In the genomic region with DNA sequence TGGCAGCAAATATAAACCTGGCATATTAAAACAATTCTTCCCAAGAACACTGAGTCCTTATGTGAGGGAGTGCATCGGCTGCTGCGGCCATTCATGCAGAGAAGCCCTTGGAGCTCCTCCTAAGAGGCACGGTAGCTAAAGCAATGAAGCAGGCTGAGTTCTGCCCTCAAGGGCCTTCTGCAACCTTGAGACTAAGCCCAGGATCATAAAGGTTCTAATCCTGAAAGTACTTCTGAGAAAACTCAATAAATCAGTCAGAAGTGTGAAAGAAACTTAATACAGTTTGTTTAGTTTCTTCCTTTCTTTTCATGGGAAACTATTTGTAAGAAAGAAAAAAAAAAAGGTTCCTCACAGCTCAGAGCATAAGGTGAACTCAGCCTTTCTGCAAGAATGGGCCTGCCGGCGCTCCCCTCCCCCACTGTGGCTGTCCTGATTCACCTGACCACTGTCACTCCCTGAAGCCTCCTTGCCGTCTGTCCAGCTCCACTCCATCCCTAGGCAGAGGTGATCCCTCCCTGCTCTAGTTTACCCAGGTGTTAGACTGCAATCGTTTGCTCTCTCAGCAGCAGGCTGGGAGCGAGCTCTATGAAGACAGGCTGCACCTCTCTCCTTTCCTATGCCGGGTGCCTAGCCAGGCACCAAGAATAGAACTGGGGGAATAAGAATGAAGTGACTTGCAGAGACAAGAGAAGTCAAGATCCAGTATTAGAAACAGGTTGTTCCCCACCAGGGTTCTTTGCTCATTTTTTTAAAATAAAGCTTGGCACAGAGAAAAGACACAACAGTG, we compare ENCODE assay signal across 17 mouse cellular contexts. TPM values are rescaled to one million over a fixed set of nuclear protein-coding genes. Genes with fewer than 3 reads are reported as not detected.
DNase-seq lines count a peak whose midpoint lies in the region; ATAC-seq and TF ChIP-seq lines count a peak whose summit lies in the region.
"Had no signal": no experiment of that assay in that cellular context is flagged by ENCODE, and none has a peak within 500 bp of the region (broad histone marks: within the 10 kb centered on the region; RNA-seq: fewer than 3 reads in every experiment).

No protein-coding gene starts in this region.

- WGBS in cerebellum, adult 2 months = 37% methylated on average over 9 of the region's 9 CpGs
- 75% methylated on average over 9 of the region's 9 CpGs for WGBS in hindbrain, embryonic 16.5 days
- 68% methylated on average over 9 of the region's 9 CpGs for WGBS in hindbrain, embryonic 14.5 days
- 64% methylated on average over 9 of the region's 9 CpGs for WGBS in lung, postnatal 0 days

- no peak for TF ChIP-seq EP300 in lung, postnatal 0 days (IDR thresholded peaks at IDR 0.05)

- DNase-seq in cerebellum, adult 2 months = peak in 1 of 2 experiments; percentile 34
- DNase-seq in cerebellum, adult 11 months = no peak
- no peak for DNase-seq in hindbrain, embryonic 14.5 days (ENCODE audit: low spot score)
- DNase-seq in lung, postnatal 0 days (ENCODE audit: low spot score) = no peak
- DNase-seq in lung, adult 18-20 months = no peak
- no peak for DNase-seq in MN1 (ENCODE audit: low spot score)
- DNase-seq in thymus, postnatal 0 days (ENCODE audit: low spot score) = no peak
- DNase-seq: adrenal gland, postnatal 25 days; left cerebral cortex, postnatal 4 days; spleen, adult 18-20 months had no signal

- H3K27ac ChIP-seq in cerebellum, adult 2 months (ENCODE audit: insufficient read depth, low read length) = peak overlapping the region; percentile 87
- no peak overlapping the region for H3K27ac ChIP-seq in hindbrain, embryonic 16.5 days (ENCODE audit: low read depth, low read length)
- H3K27ac ChIP-seq in hindbrain, embryonic 14.5 days = no peak overlapping the region
- peak overlapping the region; percentile 32; the same call in 1 of the 2 replicates for H3K27ac ChIP-seq in lung, postnatal 0 days (ENCODE audit: low read length)
- H3K27ac ChIP-seq: hindbrain, postnatal 0 days; liver, embryonic 14.5 days; midbrain, embryonic 12.5 days had no signal

- no peak for TF ChIP-seq POLR2A in cerebellum, adult 2 months (IDR thresholded peaks at IDR 0.05; ENCODE audit: borderline replicate concordance, insufficient read depth, low read length)

- no peak overlapping the region for H3K4me2 ChIP-seq in hindbrain, embryonic 16.5 days (ENCODE audit: low read length)
- H3K4me2 ChIP-seq in hindbrain, embryonic 14.5 days (replicated peaks) = no peak overlapping the region
- no peak overlapping the region for H3K4me2 ChIP-seq in lung, postnatal 0 days (replicated peaks; ENCODE audit: low read depth, low read length)
- H3K4me2 ChIP-seq: midbrain, embryonic 12.5 days had no signal

- no peaks in the 10 kb centered on the region for H3K27me3 ChIP-seq in cerebellum, adult 2 months (ENCODE audit: control insufficient read depth, insufficient read depth, low read length)
- H3K27me3 ChIP-seq in hindbrain, embryonic 16.5 days (replicated peaks; ENCODE audit: control insufficient read depth, insufficient read depth, low read length) = no peaks in the 10 kb centered on the region
- H3K27me3 ChIP-seq in hindbrain, embryonic 14.5 days (ENCODE audit: control insufficient read depth, insufficient read depth, low read length) = no peaks in the 10 kb centered on the region
- no peaks in the 10 kb centered on the region for H3K27me3 ChIP-seq in lung, postnatal 0 days (replicated peaks; ENCODE audit: insufficient read depth, low read length)
- H3K27me3 ChIP-seq: midbrain, embryonic 12.5 days had no signal

- no peak overlapping the region for H3K4me3 ChIP-seq in cerebellum, adult 2 months (replicated peaks; ENCODE audit: insufficient read depth, low read depth, low read length)
- no peak overlapping the region for H3K4me3 ChIP-seq in hindbrain, embryonic 16.5 days (ENCODE audit: low read length)
- no peak overlapping the region for H3K4me3 ChIP-seq in hindbrain, embryonic 14.5 days (replicated peaks; ENCODE audit: low read length)
- H3K4me3 ChIP-seq in lung, postnatal 0 days (ENCODE audit: low read depth, low read length) = no peak overlapping the region
- H3K4me3 ChIP-seq: erythroblast, embryonic 14.5 days; midbrain, embryonic 12.5 days; myocyte had no signal

- H3K9me3 ChIP-seq in hindbrain, embryonic 16.5 days (ENCODE audit: control insufficient read depth, low read length) = no peaks in the 10 kb centered on the region
- H3K9me3 ChIP-seq in hindbrain, embryonic 14.5 days (ENCODE audit: control insufficient read depth, low read length) = no peaks in the 10 kb centered on the region
- H3K9me3 ChIP-seq in lung, postnatal 0 days (ENCODE audit: low read length) = no peaks in the 10 kb centered on the region
- H3K9me3 ChIP-seq: midbrain, embryonic 12.5 days had no signal

- ATAC-seq in hindbrain, embryonic 16.5 days = no peak
- no peak for ATAC-seq in hindbrain, embryonic 14.5 days (ENCODE audit: low FRiP score)
- no peak for ATAC-seq in lung, postnatal 0 days
- ATAC-seq: forebrain, embryonic 16.5 days; hindbrain, postnatal 0 days had no signal

- H3K9ac ChIP-seq in hindbrain, embryonic 16.5 days (ENCODE audit: low read depth, low read length) = peak overlapping the region; percentile 37; the same call in 1 of the 2 replicates
- H3K9ac ChIP-seq in hindbrain, embryonic 14.5 days = no peak overlapping the region
- H3K9ac ChIP-seq in lung, postnatal 0 days (replicated peaks; ENCODE audit: low read depth) = no peak overlapping the region
- H3K9ac ChIP-seq: liver, embryonic 14.5 days; midbrain, embryonic 12.5 days had no signal

- H3K4me1 ChIP-seq in cerebellum, adult 2 months (ENCODE audit: control insufficient read depth, insufficient read depth, low read length) = peaks cover 34% of the 10 kb centered on the region
- peaks cover 11% of the 10 kb centered on the region for H3K4me1 ChIP-seq in hindbrain, embryonic 16.5 days (ENCODE audit: control insufficient read depth, insufficient read depth, low read depth, low read length)
- H3K4me1 ChIP-seq in hindbrain, embryonic 14.5 days (replicated peaks; ENCODE audit: control insufficient read depth, insufficient read depth, low read length) = peaks cover 11% of the 10 kb centered on the region
- 0 out of 2 replicates have a peak, but pooled peaks cover 3% of the 10 kb centered on the region for H3K4me1 ChIP-seq in lung, postnatal 0 days (ENCODE audit: insufficient read depth, low read depth, low read length)

- no peaks in the 10 kb centered on the region for H3K36me3 ChIP-seq in hindbrain, embryonic 16.5 days (ENCODE audit: control insufficient read depth, insufficient read depth, low read length)
- 0 out of 2 replicates have a peak, but pooled peaks cover 4% of the 10 kb centered on the region for H3K36me3 ChIP-seq in hindbrain, embryonic 14.5 days (replicated peaks; ENCODE audit: control insufficient read depth, insufficient read depth)
- no peaks in the 10 kb centered on the region for H3K36me3 ChIP-seq in lung, postnatal 0 days (ENCODE audit: insufficient read depth, low read length)

- no peak for TF ChIP-seq CTCF in cerebellum, adult 2 months (IDR thresholded peaks at IDR 0.05; ENCODE audit: borderline replicate concordance, insufficient read depth, low read depth, low read length)
- no peak for TF ChIP-seq CTCF in lung, postnatal 0 days (IDR thresholded peaks at IDR 0.05)

RNA-seq across cellular contexts. Expression of a gene that starts 5.1 kb away (rescaled TPM):
- 97.3 and 108 TPM in 2 replicates for polyA plus RNA-seq in cerebellum, adult 2 months (2012; rRNA removed)
- 68.0 and 69.6 TPM in 2 replicates for polyA plus RNA-seq in hindbrain, embryonic 16.5 days (2015; fragmentation: Nextera tagmentation; extraction: Ambion mirVana)
- polyA plus RNA-seq in hindbrain, embryonic 14.5 days (2014; fragmentation: Nextera tagmentation; extraction: Ambion mirVana) = 68.8 and 69.2 TPM in 2 replicates
- polyA plus RNA-seq in lung, postnatal 0 days (2015; fragmentation: Nextera tagmentation; extraction: Ambion mirVana) = 71.8 and 75.3 TPM in 2 replicates
- 71.6 and 81.6 TPM in 2 replicates for polyA plus RNA-seq in thymus, postnatal 0 days (2015; fragmentation: Nextera tagmentation; extraction: Ambion mirVana)

RNA-seq across cellular contexts. Expression of a gene that starts 34.3 kb away (rescaled TPM):
- 0.76 and 0.97 TPM in 2 replicates for polyA plus RNA-seq in cerebellum, adult 2 months (2012; rRNA removed)
- polyA plus RNA-seq in hindbrain, embryonic 16.5 days (2015; fragmentation: Nextera tagmentation; extraction: Ambion mirVana) = 3.4 and 3.5 TPM in 2 replicates
- polyA plus RNA-seq in hindbrain, embryonic 14.5 days (2014; fragmentation: Nextera tagmentation; extraction: Ambion mirVana) = 2.6 and 3.3 TPM in 2 replicates
- 107 and 121 TPM in 2 replicates for polyA plus RNA-seq in lung, postnatal 0 days (2015; fragmentation: Nextera tagmentation; extraction: Ambion mirVana)
- 1.6 and 2.1 TPM in 2 replicates for polyA plus RNA-seq in thymus, postnatal 0 days (2015; fragmentation: Nextera tagmentation; extraction: Ambion mirVana)
- polyA plus RNA-seq: erythroblast, embryonic 14.5 days had no signal

RNA-seq across cellular contexts. Expression of a gene that starts 42.8 kb away (rescaled TPM):
- 22.5 and 24.7 TPM in 2 replicates for polyA plus RNA-seq in cerebellum, adult 2 months (2012; rRNA removed)
- 51.4 and 62.2 TPM in 2 replicates for polyA plus RNA-seq in hindbrain, embryonic 16.5 days (2015; fragmentation: Nextera tagmentation; extraction: Ambion mirVana)
- polyA plus RNA-seq in hindbrain, embryonic 14.5 days (2014; fragmentation: Nextera tagmentation; extraction: Ambion mirVana) = 43.6 and 52.2 TPM in 2 replicates
- 30.0 and 30.5 TPM in 2 replicates for polyA plus RNA-seq in lung, postnatal 0 days (2015; fragmentation: Nextera tagmentation; extraction: Ambion mirVana)
- 19.7 and 24.1 TPM in 2 replicates for polyA plus RNA-seq in thymus, postnatal 0 days (2015; fragmentation: Nextera tagmentation; extraction: Ambion mirVana)

Comparison
In these comparisons a context has a peak if more than half of its experiments do, and no peak if none do; other contexts are left out.
1. H3K27ac ChIP-seq: peak in cerebellum, adult 2 months (single experiment) and lung, postnatal 0 days (single experiment); none in hindbrain, embryonic 16.5 days (single experiment) and hindbrain, embryonic 14.5 days (single experiment).
2. RNA of a gene that starts 34.3 kb away (polyA plus RNA-seq): 107 to 121 TPM in lung, postnatal 0 days; 3.4 to 3.5 TPM in hindbrain, embryonic 16.5 days, 2.6 to 3.3 TPM in hindbrain, embryonic 14.5 days, 1.6 to 2.1 TPM in thymus, postnatal 0 days and 0.76 to 0.97 TPM in cerebellum, adult 2 months; every median in the first group is over 10 times any median in the second.